Mouse (Mus musculus) embryonic facial prominence, embryonic 11.5 days (tissue): ENCODE measurements around the gene Lamtor5. TPM values are rescaled to one million over a fixed set of nuclear protein-coding genes. Genes with fewer than 3 reads are reported as not detected.
A peak's percentile ranks its signal among the peaks of the same experiment; 100 is the strongest.

ENCODE experiments used
- ATAC-seq: fragments of 200-750 bp; cut with Nextera tagmentation; replicated peaks from 2 replicates; pipeline ENCODE4 v1.8.0; 2017; ENCODE audit warnings: low read depth; ENCODE audit not compliant: insufficient number of reproducible peaks, low FRiP score, low TSS enrichment
- DNase-seq: peaks from one replicate; pipeline ENCODE4 v3.0.0-alpha.2; 2015; ENCODE audit warnings: low spot score
- H3K27ac ChIP-seq: fragments of 300-500 bp; sonication (generic); replicated peaks from 2 replicates; pipeline ENCODE4 v1.5.1; 2014; ENCODE audit warnings: mild to moderate bottlenecking, low read depth, low read length, control low read depth
- H3K27me3 ChIP-seq: fragments of 300-500 bp; sonication (generic); 2 replicates; pipeline ENCODE4 v1.6.1; 2014; ENCODE audit warnings: mild to moderate bottlenecking, low read length, moderate library complexity, mixed read lengths; ENCODE audit not compliant: control insufficient read depth, insufficient read depth
- H3K36me3 ChIP-seq: fragments of 300-500 bp; sonication (generic); replicated peaks from 2 replicates; pipeline ENCODE4 v1.6.1; 2014; ENCODE audit warnings: low read depth, mild to moderate bottlenecking, low read length, moderate library complexity, mixed read lengths; ENCODE audit not compliant: control insufficient read depth, insufficient read depth
- H3K4me1 ChIP-seq: fragments of 300-500 bp; sonication (generic); 2 replicates; pipeline ENCODE4 v1.6.1; 2014; ENCODE audit warnings: low read length, mixed read lengths; ENCODE audit not compliant: control insufficient read depth, insufficient read depth
- H3K4me2 ChIP-seq: fragments of 300-500 bp; sonication (generic); 2 replicates; pipeline ENCODE4 v1.6.1; 2014; ENCODE audit warnings: low read depth, mild to moderate bottlenecking, control low read depth, low read length, moderate library complexity
- H3K4me3 ChIP-seq: fragments of 300-500 bp; sonication (generic); 2 replicates; pipeline ENCODE4 v1.5.1; 2014; ENCODE audit warnings: low read depth, low read length, control low read depth
- H3K9ac ChIP-seq: fragments of 300-500 bp; sonication (generic); replicated peaks from 2 replicates; pipeline ENCODE4 v1.6.1; 2014; ENCODE audit warnings: mild to moderate bottlenecking, control low read depth, low read length
- H3K9me3 ChIP-seq: fragments of 300-500 bp; sonication (generic); replicated peaks from 2 replicates; pipeline ENCODE4 v1.6.1; 2016; ENCODE audit warnings: mild to moderate bottlenecking, low read length, inconsistent platforms, mixed read lengths; ENCODE audit not compliant: control insufficient read depth
- WGBS: fragments of 180-500 bp; shearing (Covaris S2); extraction: QIAGEN DNeasy Blood & Tissue Kit; methylation state at CpG from one replicate; pipeline ENCODE4 v1.1.7; 2014; 5-methylcytosine and 5-hydroxymethylcytosine counted together
- polyA plus RNA-seq: library from polyadenylated mRNA; unstranded; fragments of >200 nt; fragmentation: Nextera tagmentation; extraction: Ambion mirVana; gene quantifications from 2 replicates; pipeline ENCODE4 v1.2.1, GENCODE M21; 2014

Gene Lamtor5
- polyA plus RNA-seq = 186 and 191 TPM in 2 replicates

GRCm38 (mm10) chr3:107278479-107279269 is at the start of gene Lamtor5:
Gene Lamtor5 (plus strand): TSS chr3:107278858.
- Histone ChIP-seq H3K9me3 (no peaks in the 10 kb centered on the region), H3K4me2 (peak within 1 kb of the TSS; percentile 52), H3K9ac (peak within 1 kb of the TSS; percentile 78), H3K36me3 (peaks cover 4% of the 10 kb centered on the region; the same call in 1 of the 2 replicates), H3K4me1 (no peaks in the 10 kb centered on the region), H3K27ac (no peak within 1 kb of the TSS), H3K27me3 (no peaks in the 10 kb centered on the region), H3K4me3 (peak within 1 kb of the TSS; percentile 89)
- DNase-seq (peak; percentile 93), ATAC-seq (peak; percentile 87)
- WGBS = 4% methylated on average over 43 of the region's 43 CpGs

- DNase-seq (no peak), ATAC-seq (no peak)
- Histone ChIP-seq H3K27me3 (no peaks in the 10 kb centered on the region), H3K4me3 (no peak overlapping the region), H3K9me3 (no peaks in the 10 kb centered on the region), H3K9ac (no peak overlapping the region), H3K36me3 (no peaks in the 10 kb centered on the region), H3K4me1 (no peaks in the 10 kb centered on the region), H3K4me2 (no peak overlapping the region), H3K27ac (no peak overlapping the region)
- WGBS = 80% methylated on average over 5 of the region's 5 CpGs
Measured at GRCm38 (mm10) chr3:107229221-107229620, 49.4 kb upstream of the Lamtor5 start.

- H3K9ac ChIP-seq = no peak overlapping the region
- H3K9me3 ChIP-seq = no peaks in the 10 kb centered on the region
- no peak overlapping the region for H3K4me2 ChIP-seq
- no peak for ATAC-seq
- H3K4me1 ChIP-seq = no peaks in the 10 kb centered on the region
- WGBS = 74% methylated on average over 5 of the region's 5 CpGs
- H3K27me3 ChIP-seq = no peaks in the 10 kb centered on the region
- no peak for DNase-seq
- no peaks in the 10 kb centered on the region for H3K36me3 ChIP-seq
- H3K27ac ChIP-seq = no peak overlapping the region
- H3K4me3 ChIP-seq = no peak overlapping the region
Measured at GRCm38 (mm10) chr3:107229822-107230221, 48.8 kb upstream of the Lamtor5 start.

- Histone ChIP-seq H3K27ac (no peak within 1 kb of the TSS), H3K4me2 (no peak within 1 kb of the TSS), H3K9me3 (no peaks in the 10 kb centered on the region), H3K4me1 (no peaks in the 10 kb centered on the region), H3K36me3 (no peaks in the 10 kb centered on the region), H3K4me3 (no peak within 1 kb of the TSS), H3K27me3 (no peaks in the 10 kb centered on the region), H3K9ac (no peak within 1 kb of the TSS)
- no peak for DNase-seq
- no peak for ATAC-seq
- WGBS = 66% methylated on average over 1 of the region's 1 CpGs
Measured at GRCm38 (mm10) chr3:107230527-107230926, 48.1 kb upstream of the Lamtor5 start, which contains the start of gene A630076J17Rik. Gene A630076J17Rik (plus strand): TSS chr3:107230614.

GRCm38 (mm10) chr3:107231202-107231601 is 47.5 kb upstream of the Lamtor5 start:
- Histone ChIP-seq H3K27ac (no peak overlapping the region), H3K36me3 (no peaks in the 10 kb centered on the region), H3K9ac (no peak overlapping the region), H3K4me2 (no peak overlapping the region), H3K4me3 (no peak overlapping the region), H3K9me3 (no peaks in the 10 kb centered on the region), H3K27me3 (no peaks in the 10 kb centered on the region), H3K4me1 (no peaks in the 10 kb centered on the region)
- DNase-seq (peak; percentile 12), ATAC-seq (no peak)
- 60% methylated on average over 4 of the region's 4 CpGs for WGBS

GRCm38 (mm10) chr3:107233351-107233813 is 45.3 kb upstream of the Lamtor5 start:
- Histone ChIP-seq H3K27me3 (no peaks in the 10 kb centered on the region), H3K4me1 (no peaks in the 10 kb centered on the region), H3K36me3 (no peaks in the 10 kb centered on the region), H3K27ac (no peak overlapping the region), H3K9ac (no peak overlapping the region; the same call in 1 of the 2 replicates), H3K4me2 (no peak overlapping the region), H3K9me3 (no peaks in the 10 kb centered on the region), H3K4me3 (no peak overlapping the region)
- whole genome bisulfite sequencing = 10% methylated on average over 11 of the region's 11 CpGs
- ATAC-seq = no peak
- peak; percentile 91 for DNase-seq

- 36% methylated on average over 2 of the region's 2 CpGs for WGBS
- H3K9ac ChIP-seq = no peak overlapping the region
- H3K4me2 ChIP-seq = no peak overlapping the region
- H3K9me3 ChIP-seq = no peaks in the 10 kb centered on the region
- H3K4me1 ChIP-seq = no peaks in the 10 kb centered on the region
- H3K27ac ChIP-seq = no peak overlapping the region
- no peak overlapping the region for H3K4me3 ChIP-seq
- H3K36me3 ChIP-seq = no peaks in the 10 kb centered on the region
- DNase-seq (no peak), ATAC-seq (no peak)
- no peaks in the 10 kb centered on the region for H3K27me3 ChIP-seq
Measured at GRCm38 (mm10) chr3:107233945-107234344, 44.7 kb upstream of the Lamtor5 start.

GRCm38 (mm10) chr3:107238051-107238450 is 40.6 kb upstream of the Lamtor5 start:
- Histone ChIP-seq H3K4me2 (no peak overlapping the region), H3K9ac (no peak overlapping the region), H3K27me3 (no peaks in the 10 kb centered on the region), H3K36me3 (no peaks in the 10 kb centered on the region), H3K27ac (no peak overlapping the region), H3K4me1 (no peaks in the 10 kb centered on the region), H3K9me3 (no peaks in the 10 kb centered on the region), H3K4me3 (no peak overlapping the region)
- WGBS = 51% methylated on average over 2 of the region's 2 CpGs
- DNase-seq (no peak), ATAC-seq (no peak)
